Mouse (Mus musculus): ENCODE data around the gene Fsd1l.

Gene Fsd1l

GRCm38 (mm10) chr4:53750391-53751120 lies 119.3 kb downstream of the Fsd1l start:
- no peak for DNase-seq

Measured in spleen, adult 18-20 months (tissue).